Mouse (Mus musculus): Measurements from ENCODE around the gene 4931406P16Rik. TPM values are rescaled to one million over a fixed set of nuclear protein-coding genes. Genes with fewer than 3 reads are reported as not detected.

The 4931406P16Rik gene
- total RNA-seq, 2 experiments from 2014 or later: 38.5 to 39.1 TPM

DNA sequence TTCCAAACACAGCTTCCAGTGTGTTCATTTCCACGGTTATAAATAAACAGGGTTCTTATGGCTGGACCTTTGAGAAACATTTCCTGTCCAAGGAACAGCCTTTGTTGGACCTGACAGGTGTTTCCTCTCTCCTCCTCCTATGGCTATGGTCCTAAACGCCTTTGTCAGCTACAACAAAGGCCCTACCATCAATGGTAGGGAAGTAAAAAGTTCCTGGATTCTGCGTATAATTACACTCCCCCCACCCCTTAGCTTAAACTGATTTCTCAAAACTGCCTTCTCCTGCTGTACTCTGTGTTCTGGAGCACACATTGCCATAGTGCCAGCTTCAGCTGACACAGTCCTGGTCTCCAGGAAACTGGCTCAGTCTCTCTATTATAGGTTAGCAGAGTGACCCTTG lies 58.2 kb downstream of the 4931406P16Rik start:
- DNase-seq (ENCODE audit: low spot score in 2 of 2): no peak

DNA sequence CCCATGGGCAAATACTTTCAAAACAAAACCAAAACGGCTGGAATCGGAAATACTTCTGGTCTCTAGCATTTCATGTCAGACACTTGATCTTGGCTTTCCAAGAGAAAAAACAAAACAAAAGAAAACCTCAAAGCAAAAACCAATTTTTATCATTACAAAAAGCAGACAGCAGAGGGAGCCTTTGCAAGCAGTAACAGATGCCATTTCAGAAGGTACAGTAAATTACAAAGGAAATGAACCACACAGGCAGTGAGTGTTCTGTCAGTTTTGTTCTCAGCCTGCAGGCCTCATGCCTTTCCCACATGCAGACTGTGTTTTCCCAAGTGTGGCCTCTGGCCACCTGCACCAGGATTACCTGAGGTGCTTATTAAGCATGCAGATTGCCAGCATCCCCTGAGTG lies 61.3 kb downstream of the 4931406P16Rik start:
- DNase-seq (ENCODE audit: low spot score in 2 of 2): no peak

DNA sequence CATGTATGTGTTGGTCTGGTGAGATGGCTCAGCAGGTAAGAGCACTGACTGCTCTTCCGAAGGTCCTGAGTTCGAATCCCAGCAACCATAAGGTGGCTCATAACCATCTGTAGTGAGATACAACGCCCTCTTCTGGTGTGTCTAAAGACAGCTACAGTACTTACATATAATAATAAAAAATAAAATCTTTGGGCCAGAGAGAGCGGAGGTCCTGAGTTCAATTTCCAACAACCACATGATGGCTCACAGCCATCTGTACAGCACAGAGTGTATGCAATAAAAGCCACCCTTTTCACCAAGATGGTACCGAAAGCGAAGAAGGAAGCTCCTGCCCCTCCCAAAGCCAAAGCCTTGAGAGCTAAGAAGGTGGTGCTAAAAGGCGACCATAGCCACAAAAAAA lies 62.6 kb downstream of the 4931406P16Rik start, which contains the start of gene Gm6096:
Gene Gm6096 (plus strand): TSS at position 301 of the 400 bp plus-strand sequence.
- no peak for DNase-seq (ENCODE audit: low spot score in 2 of 2)

DNA sequence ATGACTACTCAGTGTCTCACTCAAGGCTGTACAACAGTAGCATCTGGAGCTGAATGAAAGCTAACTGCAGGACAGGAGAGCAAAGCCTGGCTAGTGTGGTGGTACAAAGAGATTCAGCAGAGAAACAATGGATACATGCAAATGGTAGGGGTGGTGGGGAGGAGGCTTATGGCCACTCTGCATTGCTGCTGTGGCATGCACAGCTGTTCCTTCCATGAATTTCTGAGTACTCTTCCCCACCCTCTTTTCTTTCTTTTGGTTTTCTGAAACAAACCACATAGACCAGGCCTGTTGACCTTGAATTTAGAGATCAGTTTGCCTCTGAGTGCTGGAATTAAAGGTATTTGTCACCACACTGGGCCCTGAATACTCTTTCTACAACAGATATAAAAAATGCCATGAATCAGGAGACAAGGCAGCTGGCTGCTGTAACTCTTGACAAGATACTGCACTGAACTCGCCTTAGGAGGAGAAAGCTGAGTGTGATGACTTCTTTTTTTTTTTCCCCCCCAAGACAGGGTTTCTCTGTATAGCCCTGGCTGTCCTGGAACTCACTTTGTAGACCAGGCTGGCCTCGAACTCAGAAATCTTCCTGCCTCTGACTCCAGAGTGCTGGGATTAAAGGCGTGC lies 66.4 kb downstream of the 4931406P16Rik start:
- no peak for DNase-seq (ENCODE audit: low spot score in 2 of 2)

DNA sequence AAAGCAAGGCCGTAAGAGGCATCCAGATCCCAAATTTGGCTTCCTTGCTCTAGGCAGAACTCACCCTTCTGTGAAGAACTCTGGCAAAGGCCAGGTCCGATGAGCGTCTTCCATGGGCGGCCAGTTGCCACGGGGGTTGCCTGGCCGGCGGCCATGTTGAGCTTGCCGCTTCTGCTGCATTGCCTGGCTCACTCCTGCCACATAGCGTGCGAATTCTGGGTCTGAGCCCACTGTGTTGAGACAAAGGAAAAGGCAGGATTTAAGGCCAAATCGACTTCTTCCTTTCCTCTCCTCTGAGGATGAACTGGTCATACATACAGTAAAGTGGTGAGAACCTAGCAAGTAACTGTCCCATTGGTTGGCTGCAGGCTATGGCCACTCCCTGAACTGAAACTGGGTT lies 71.2 kb downstream of the 4931406P16Rik start:
- no peak for DNase-seq (ENCODE audit: low spot score in 2 of 2)

DNA sequence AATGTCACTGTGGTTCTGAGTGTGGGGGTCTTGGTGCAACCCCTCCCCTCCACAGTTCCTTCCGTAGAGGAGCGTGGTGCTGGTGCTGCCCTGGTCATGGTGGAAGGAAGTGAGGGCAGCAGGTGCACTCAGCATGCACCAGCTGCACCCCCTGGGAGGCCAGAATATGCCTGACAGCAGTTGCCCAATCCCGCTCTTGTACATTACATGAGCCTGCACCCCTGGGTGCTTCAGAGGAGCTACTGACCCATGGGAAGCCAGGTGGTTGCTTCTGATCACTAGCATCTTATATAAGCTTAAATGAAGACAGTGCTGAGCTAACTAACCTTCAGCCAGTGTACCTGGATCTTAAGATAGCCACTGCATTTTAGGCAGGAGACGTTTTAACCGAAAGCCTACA lies 75.3 kb downstream of the 4931406P16Rik start:
- no peak for DNase-seq (ENCODE audit: low spot score in 2 of 2)

DNA sequence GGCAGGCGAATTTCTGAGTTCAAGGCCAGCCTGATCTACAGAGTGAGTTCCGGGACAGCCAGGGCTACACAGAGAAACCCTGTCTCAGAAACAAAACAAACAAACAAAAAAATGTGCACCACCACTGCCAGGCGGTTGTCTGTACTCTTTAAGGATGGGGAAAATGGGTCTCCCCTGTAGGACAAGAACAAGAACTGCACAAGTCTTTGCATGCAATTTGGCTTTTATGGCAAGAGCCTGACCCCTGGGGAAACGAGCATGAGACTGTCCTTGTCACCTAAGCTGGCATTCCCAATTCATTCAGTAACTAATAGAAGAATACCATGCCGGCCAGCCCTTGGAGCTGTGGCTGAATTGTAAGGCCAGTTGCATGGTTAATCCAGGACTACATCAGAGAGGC lies 77.7 kb downstream of the 4931406P16Rik start:
- DNase-seq (ENCODE audit: low spot score in 2 of 2): no peak

DNA sequence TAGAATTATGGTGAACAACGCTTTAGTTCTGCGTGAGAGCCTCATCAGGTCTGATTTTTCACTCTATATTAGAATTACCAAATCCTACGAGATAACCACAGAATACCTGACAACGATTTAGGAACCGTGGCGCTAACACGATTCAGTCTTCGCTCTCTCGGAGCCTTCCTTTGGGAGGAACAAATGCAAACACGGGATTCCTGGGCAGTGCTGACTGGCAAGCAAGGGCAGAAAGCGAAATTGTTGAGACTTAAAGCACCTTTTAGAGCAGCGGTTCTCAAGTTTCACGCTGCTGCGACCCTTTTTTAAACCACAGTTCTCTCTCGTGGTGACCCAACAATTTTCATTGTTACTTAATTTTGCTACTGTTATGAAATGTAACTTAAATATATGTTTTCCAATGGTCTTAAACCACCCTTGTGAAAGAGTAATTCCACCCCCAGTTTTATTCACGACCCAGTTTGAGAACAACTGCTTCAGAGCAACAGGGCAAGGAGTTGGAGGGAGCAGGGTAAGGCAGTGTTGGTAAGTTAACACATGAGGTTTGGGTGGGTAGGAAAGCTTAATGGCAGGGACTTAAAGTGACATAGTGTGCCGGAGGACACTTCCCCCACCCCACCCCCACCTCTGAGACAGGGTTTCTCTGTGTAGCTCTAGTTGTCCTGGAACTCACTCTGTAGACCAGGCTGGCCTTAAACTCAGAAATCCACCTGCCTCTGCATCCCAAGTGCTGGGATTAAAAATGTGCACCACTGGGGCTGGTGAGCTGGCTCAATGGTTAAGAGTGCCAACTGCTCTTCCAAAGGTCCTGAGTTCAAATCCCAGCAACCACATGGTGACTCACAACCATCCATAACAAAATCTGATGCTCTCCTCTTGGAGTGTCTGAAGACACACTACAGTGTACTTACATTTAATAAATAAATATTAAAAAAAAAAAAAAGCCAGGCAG lies 78.5 kb downstream of the 4931406P16Rik start:
- DNase-seq (ENCODE audit: low spot score in 2 of 2): no peak

DNA sequence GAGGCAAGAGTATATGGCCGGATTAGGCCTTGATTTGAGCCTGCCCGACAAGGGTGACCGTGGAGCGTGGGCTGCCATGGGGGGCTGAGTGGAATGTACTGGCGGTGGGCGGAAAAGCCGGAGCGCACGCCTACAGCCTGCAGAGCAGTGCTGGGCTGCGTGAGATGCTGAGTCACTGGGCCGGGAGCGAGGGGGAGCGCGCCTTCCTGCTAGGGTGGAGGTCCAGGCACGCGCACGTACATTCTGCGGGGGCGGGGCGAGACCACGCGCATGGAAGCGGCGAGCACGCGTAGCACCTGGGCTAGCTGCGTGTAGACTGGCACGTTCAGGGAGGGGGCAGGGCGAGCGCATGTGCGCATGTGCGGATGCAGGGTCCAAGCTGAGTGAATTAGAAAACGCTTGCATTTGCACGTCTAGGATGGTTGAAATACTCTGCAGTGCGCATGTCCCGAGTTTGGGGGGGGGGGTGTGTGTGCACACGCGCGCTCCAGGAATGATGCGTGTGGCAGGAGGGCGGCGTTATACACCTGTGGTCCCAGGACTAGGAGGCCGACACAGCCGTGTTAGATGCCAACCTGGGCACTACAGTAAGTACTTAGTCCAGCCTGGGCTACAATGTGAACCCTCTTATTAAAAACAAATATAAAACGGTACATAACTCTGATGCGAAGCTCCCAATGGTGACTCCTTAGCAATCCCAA lies 79.3 kb downstream of the 4931406P16Rik start:
- peak; percentile 100 for DNase-seq (ENCODE audit: low spot score in 2 of 2)

DNA sequence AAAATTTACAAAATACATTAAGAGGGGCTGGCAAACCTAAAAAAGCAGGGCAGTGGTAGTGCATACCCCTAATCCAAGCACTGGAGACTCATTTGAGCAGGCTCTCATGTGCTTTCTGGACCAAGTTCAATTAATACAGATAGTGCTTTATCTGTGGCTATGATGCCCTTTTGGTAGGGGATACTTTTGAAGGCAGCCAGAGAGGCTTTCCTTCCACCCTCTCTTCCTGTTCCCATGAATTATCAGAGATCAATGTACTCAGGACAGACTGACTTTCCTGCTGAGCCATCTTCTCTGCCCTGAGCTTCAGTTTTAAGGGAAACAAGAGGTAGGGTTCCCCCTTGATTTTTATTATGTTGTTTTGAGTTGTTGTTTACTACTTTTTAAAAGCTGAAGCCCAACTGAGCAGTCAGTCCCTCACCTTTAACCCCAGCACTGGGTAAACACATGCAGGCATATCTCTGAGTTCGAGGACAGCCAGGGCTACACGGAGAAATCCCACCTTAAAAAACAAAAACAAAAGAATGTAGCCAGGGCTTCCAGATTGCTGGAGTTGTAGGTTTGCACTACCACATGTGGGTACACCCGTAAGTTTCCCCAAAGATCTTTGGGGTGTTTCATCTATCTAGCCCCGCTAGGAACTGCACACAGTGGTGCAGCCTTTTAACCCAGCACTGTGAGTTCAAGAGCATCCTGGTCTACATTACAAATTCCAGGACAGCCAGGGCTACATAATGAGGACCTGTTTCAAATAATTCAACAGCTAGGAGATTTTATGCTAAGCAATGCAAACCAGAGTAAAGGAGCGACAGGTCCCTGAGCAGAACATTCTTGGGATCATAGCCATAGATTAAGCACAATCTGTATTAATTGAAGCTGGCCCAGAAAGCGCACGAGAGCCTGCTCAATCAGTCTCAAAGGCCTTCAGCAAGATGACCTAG lies 80.3 kb downstream of the 4931406P16Rik start:
- DNase-seq (ENCODE audit: low spot score in 2 of 2): no peak

DNA sequence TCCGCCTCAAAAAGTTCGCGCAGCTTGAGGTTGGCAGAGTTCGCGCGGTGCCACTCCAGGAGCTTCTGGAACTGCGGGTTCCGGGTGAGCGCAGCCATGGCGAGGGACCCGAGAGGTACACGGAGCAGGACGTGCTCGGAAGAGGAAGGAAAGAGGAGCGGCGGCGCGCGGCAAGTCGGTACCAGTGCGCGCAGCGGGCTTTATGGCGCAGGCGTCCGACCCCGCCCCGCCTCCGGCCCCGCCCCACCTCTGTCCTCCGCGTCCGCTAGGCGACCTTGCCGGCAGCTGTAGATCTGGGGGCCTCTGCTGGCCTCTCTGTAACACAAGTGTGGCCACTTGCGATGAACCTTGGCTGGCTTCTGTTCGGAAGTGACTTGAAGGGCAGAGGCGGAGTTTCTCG lies 83.2 kb downstream of the 4931406P16Rik start, which contains the start of gene Gpi1:
Gene Gpi1 (minus strand): TSS at position 221 of the 400 bp plus-strand sequence.
- peak; percentile 71 to 83 for DNase-seq (ENCODE audit: low spot score in 2 of 2)

DNA sequence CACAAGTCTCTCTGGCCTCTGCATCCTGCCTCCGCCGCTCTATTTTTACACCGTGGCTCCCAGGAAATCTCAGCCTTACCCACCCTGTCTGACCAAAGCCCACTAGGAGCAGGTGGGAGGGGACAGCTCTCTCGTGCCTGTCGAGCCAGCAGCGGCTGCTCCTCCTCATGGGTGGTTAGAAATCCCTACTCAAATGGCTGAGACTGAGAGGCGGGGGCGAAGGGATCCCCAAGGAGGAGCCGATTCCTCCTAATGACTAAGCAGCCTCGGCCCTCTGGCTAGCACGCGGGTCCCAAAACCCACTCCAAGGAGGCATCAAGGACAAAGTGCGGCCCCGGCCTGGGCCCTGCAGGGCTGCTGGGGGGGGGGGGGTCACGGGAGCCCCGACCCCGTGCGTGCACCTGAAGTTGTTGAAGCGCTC lies 83.7 kb downstream of the 4931406P16Rik start:
- peak; percentile 64 to 68 for DNase-seq (ENCODE audit: low spot score in 2 of 2)

DNA sequence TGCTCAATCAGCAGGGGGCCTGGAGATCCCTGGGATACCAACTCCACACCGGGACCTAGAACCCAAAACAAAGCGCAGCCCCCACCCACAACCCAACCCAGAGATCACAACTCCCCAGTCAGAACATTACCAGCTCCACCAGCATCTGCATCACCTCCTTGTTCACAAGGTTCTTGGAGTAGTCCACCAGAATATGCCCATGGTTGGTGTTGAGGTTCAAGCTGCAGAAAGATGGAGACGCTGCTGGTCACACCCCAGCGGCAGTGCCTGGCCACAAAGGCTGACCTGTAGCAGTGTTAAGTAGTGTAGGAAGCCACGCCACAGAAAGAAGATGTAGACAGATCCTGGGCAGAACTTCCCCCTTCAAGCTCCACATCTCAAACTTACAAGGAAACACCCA lies 84.2 kb downstream of the 4931406P16Rik start:
- no peak for DNase-seq (ENCODE audit: low spot score in 2 of 2)

DNA sequence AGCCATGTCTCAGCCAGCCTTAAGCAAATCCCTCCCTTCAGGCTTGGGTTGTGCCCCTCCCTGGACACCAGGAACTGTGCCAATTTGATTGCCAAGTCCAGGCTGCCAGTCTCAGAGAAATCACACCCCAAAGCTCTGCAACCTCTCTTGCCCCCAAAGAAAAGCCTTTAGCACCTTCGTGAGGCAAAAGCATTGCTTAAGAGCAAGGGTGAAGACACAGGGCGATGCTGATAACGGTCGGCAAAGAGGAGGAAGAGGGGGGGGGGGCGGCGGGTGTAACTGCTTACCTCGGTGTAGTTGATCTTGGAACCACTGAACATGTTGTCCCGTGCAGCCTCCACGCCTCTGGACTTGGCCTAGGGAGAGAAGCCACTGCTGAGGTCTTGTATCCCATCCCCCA lies 84.7 kb downstream of the 4931406P16Rik start:
- no peak for DNase-seq (ENCODE audit: low spot score in 2 of 2)

DNA sequence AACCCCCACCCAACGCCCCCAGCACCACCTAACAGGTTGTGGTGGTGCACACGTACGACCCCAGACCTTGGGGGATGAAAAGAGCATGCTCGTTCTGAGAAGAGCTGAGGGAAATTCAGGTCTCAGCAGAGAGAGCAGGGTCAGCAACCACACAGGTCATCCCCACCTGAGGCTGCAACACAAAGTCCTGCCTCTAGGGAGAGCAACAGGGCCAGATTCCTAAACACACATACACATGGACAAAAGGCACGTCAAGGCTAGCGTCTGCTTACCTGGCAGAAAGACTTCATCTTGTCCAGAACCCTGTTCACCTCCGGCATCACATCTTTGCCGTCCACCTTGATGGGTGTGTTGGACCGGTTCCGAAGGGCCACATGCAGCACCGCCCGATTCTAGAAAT lies 86.5 kb downstream of the 4931406P16Rik start:
- no peak for DNase-seq (ENCODE audit: low spot score in 2 of 2)

DNA sequence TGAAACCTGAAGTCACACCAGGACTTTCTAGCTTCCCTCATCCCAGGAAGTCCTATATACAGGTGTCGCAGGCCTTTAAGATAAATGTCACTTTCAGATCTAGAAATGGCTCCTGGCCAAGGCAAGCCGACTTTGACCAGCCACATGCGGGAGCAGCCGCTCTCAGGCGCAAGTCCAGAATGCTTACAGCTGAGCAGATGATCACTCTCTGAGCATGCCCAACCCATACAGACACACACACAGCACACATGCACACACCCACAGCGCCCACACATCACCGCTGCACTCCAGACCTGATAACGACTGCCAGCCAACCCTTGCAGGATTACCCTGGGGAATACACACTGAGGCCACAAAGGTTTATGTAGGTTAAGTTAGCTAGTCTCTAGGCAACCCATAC lies 87.3 kb downstream of the 4931406P16Rik start:
- peak; percentile 49 to 63 for DNase-seq (ENCODE audit: low spot score in 2 of 2)

DNA sequence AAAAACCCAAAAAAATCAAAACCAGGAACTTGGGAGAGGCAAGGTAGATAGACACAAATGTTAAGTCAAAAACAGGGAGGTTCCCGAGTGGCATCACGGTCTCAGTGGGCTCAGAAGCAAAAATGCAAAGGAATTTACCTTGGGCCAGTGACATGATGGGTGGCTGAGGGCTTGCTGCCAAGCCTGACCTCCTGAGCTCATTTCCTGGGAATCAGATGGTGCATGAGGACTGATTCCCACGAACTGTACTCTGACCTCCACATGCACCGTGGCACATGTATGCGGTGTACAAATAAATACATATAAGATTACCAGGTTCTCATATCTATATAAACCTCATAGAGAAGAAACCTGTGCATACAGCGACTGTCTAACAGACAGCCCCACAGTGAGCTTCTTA lies 89.0 kb downstream of the 4931406P16Rik start:
- no peak for DNase-seq (ENCODE audit: low spot score in 2 of 2)

DNA sequence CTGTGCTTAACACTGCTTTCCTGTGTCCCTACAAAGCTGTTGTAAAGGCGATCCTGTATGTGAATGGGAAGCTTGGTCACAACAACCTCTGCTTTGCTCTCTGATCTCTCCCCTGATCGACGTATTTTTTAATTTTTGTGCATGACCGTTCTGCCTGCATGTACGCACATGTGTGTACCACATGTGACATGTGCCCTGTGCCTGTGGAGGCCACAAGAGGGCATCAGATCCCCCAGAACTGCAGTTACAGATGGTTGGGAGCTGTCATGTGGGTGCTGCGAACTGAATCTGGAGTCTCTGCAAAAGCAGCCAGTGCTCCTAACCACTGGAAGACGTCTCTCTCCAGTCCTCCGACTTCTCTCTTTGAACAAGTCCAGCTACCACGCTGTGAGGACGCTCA lies 91.0 kb downstream of the 4931406P16Rik start:
- no peak for DNase-seq (ENCODE audit: low spot score in 2 of 2)

DNA sequence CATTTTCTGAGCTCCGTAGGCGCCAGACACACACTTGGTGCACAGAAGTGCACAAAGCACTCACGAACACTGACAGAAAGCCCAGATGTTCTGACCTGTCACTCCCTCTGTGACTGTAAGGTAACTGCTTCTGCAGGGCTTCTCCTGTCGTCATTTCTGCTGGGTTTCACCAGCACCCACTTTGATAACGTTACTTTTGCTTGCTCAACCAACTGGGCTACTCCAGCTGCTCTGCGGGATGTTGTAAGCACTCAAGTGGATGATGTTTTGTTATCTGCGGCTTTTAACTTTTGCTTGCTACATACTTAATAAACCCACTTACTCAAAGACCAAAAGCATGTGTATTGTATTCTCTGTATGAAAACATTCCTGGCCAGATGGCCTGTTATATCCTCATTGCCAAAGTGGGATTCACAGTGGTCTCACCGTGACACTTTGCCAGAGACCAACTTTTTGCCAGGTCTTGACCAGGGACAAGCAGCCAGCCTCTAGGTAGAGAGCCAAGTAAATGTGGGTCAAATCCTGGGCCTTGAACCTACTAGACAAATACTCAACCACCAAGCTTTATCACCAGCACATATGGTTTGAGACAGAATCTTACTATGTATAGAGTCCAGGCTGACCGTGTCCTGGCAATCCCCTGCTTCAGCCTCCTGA lies 91.6 kb downstream of the 4931406P16Rik start:
- no peak for DNase-seq (ENCODE audit: low spot score in 2 of 2)

DNA sequence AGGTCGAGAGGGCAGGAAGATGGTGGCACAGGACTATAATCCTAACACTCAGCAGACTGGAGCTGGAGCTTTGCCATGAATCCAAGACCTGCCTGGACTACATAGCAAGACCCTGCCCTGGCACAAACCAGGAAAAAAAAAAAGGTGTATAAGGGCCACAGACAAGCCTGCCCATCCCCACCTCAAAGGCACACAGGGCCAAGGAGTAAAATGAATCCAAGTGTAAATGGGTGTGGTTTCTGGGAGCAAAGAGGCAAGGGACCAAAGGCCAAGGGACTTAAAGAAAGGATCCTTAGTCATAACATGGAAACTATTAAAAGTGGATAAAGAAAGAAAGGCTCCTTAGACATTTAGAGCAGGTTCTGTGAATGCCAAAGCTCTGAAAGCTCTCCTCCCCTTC lies 94.9 kb downstream of the 4931406P16Rik start:
- DNase-seq (ENCODE audit: low spot score in 2 of 2): no peak
